Mouse (Mus musculus): Measurements from ENCODE around the gene Tyrobp. TPM values are rescaled to one million over a fixed set of nuclear protein-coding genes. Genes with fewer than 3 reads are reported as not detected.

The Tyrobp gene
- polyA plus RNA-seq, 1 experiment from 2014 or later: 53.5 TPM

Other genes starting within 250 kb of the Tyrobp start
- 13.7 and 14.8 TPM in 2 replicates for gene Zfp146, start 244.0 kb upstream of the Tyrobp start, polyA plus RNA-seq (2015; fragmentation: Nextera tagmentation; extraction: Ambion mirVana)
- 17.1 and 20.2 TPM in 2 replicates for gene Cox7a1, start 229.6 kb upstream of the Tyrobp start, polyA plus RNA-seq (2015; fragmentation: Nextera tagmentation; extraction: Ambion mirVana)
- gene Capns1, start 214.9 kb upstream of the Tyrobp start, polyA plus RNA-seq (2015; fragmentation: Nextera tagmentation; extraction: Ambion mirVana): 91.2 and 99.5 TPM in 2 replicates
- 146 and 152 TPM in 2 replicates for gene Polr2i, start 181.8 kb upstream of the Tyrobp start, polyA plus RNA-seq (2015; fragmentation: Nextera tagmentation; extraction: Ambion mirVana)
- gene Tbcb, start 181.5 kb upstream of the Tyrobp start, polyA plus RNA-seq (2015; fragmentation: Nextera tagmentation; extraction: Ambion mirVana): 156 and 161 TPM in 2 replicates
- 0.30 TPM in 1 of 2 replicates, not detected in the other for gene Ovol3, start 178.0 kb upstream of the Tyrobp start, polyA plus RNA-seq (2015; fragmentation: Nextera tagmentation; extraction: Ambion mirVana)
- gene Thap8, start 133.7 kb upstream of the Tyrobp start, polyA plus RNA-seq (2015; fragmentation: Nextera tagmentation; extraction: Ambion mirVana): 0.48 and 0.83 TPM in 2 replicates
- 11.8 and 12.2 TPM in 2 replicates for gene Wdr62, start 133.3 kb upstream of the Tyrobp start, polyA plus RNA-seq (2015; fragmentation: Nextera tagmentation; extraction: Ambion mirVana)
- gene Clip3, start 122.0 kb upstream of the Tyrobp start, polyA plus RNA-seq (2015; fragmentation: Nextera tagmentation; extraction: Ambion mirVana): 15.9 and 20.7 TPM in 2 replicates
- 82.1 and 84.4 TPM in 2 replicates for gene Alkbh6, start 105.0 kb upstream of the Tyrobp start, polyA plus RNA-seq (2015; fragmentation: Nextera tagmentation; extraction: Ambion mirVana)
- gene Syne4, start 99.0 kb upstream of the Tyrobp start, polyA plus RNA-seq (2015; fragmentation: Nextera tagmentation; extraction: Ambion mirVana): 32.5 and 33.6 TPM in 2 replicates
- gene E130208F15Rik, start 92.0 kb upstream of the Tyrobp start, polyA plus RNA-seq (2015; fragmentation: Nextera tagmentation; extraction: Ambion mirVana): 0.38 TPM in 1 of 2 replicates, not detected in the other
- gene Sdhaf1, start 89.9 kb upstream of the Tyrobp start, polyA plus RNA-seq (2015; fragmentation: Nextera tagmentation; extraction: Ambion mirVana): 14.5 and 15.8 TPM in 2 replicates
- 3.5 and 3.9 TPM in 2 replicates for gene Lrfn3, start 51.0 kb upstream of the Tyrobp start, polyA plus RNA-seq (2015; fragmentation: Nextera tagmentation; extraction: Ambion mirVana)
- gene Hcst, start 6.1 kb downstream of the Tyrobp start, polyA plus RNA-seq (2015; fragmentation: Nextera tagmentation; extraction: Ambion mirVana): 2.0 and 2.6 TPM in 2 replicates
- 1.9 and 2.0 TPM in 2 replicates for gene Nfkbid, start 8.0 kb downstream of the Tyrobp start, polyA plus RNA-seq (2015; fragmentation: Nextera tagmentation; extraction: Ambion mirVana)
- gene Aplp1, start 31.8 kb downstream of the Tyrobp start, polyA plus RNA-seq (2015; fragmentation: Nextera tagmentation; extraction: Ambion mirVana): 20.4 and 22.3 TPM in 2 replicates
- not detected in 2 replicates for gene Kirrel2, start 43.9 kb downstream of the Tyrobp start, polyA plus RNA-seq (2015; fragmentation: Nextera tagmentation; extraction: Ambion mirVana)
- gene Nphs1, start 44.6 kb downstream of the Tyrobp start, polyA plus RNA-seq (2015; fragmentation: Nextera tagmentation; extraction: Ambion mirVana): not detected in 2 replicates
- 0.41 and 2.4 TPM in 2 replicates for gene Prodh2, start 79.9 kb downstream of the Tyrobp start, polyA plus RNA-seq (2015; fragmentation: Nextera tagmentation; extraction: Ambion mirVana)
- gene Arhgap33, start 121.3 kb downstream of the Tyrobp start, polyA plus RNA-seq (2015; fragmentation: Nextera tagmentation; extraction: Ambion mirVana): 7.6 and 7.8 TPM in 2 replicates
- gene Hspb6, start 138.4 kb downstream of the Tyrobp start, polyA plus RNA-seq (2015; fragmentation: Nextera tagmentation; extraction: Ambion mirVana): 32.0 and 34.0 TPM in 2 replicates
- 12.9 and 14.9 TPM in 2 replicates for gene Proser3, start 138.5 kb downstream of the Tyrobp start, polyA plus RNA-seq (2015; fragmentation: Nextera tagmentation; extraction: Ambion mirVana)
- gene Lin37, start 146.1 kb downstream of the Tyrobp start, polyA plus RNA-seq (2015; fragmentation: Nextera tagmentation; extraction: Ambion mirVana): 38.1 and 46.1 TPM in 2 replicates
- 95.5 and 96.3 TPM in 2 replicates for gene U2af1l4, start 149.5 kb downstream of the Tyrobp start, polyA plus RNA-seq (2015; fragmentation: Nextera tagmentation; extraction: Ambion mirVana)
- gene Gm49396, start 149.6 kb downstream of the Tyrobp start, polyA plus RNA-seq (2015; fragmentation: Nextera tagmentation; extraction: Ambion mirVana): 14.3 and 18.2 TPM in 2 replicates
- gene Psenen, start 149.9 kb downstream of the Tyrobp start, polyA plus RNA-seq (2015; fragmentation: Nextera tagmentation; extraction: Ambion mirVana): 144 and 146 TPM in 2 replicates
- 4.2 and 6.4 TPM in 2 replicates for gene Igflr1, start 151.7 kb downstream of the Tyrobp start, polyA plus RNA-seq (2015; fragmentation: Nextera tagmentation; extraction: Ambion mirVana)
- 8.7 and 10.0 TPM in 2 replicates for gene Kmt2b, start 175.0 kb downstream of the Tyrobp start, polyA plus RNA-seq (2015; fragmentation: Nextera tagmentation; extraction: Ambion mirVana)
- gene Zbtb32, start 185.1 kb downstream of the Tyrobp start, polyA plus RNA-seq (2015; fragmentation: Nextera tagmentation; extraction: Ambion mirVana): 4.5 and 4.6 TPM in 2 replicates
- gene Upk1a, start 199.1 kb downstream of the Tyrobp start, polyA plus RNA-seq (2015; fragmentation: Nextera tagmentation; extraction: Ambion mirVana): 1.8 and 1.9 TPM in 2 replicates
- 902 and 945 TPM in 2 replicates for gene Cox6b1, start 212.4 kb downstream of the Tyrobp start, polyA plus RNA-seq (2015; fragmentation: Nextera tagmentation; extraction: Ambion mirVana)
- not detected in 2 replicates for gene Etv2, start 222.1 kb downstream of the Tyrobp start, polyA plus RNA-seq (2015; fragmentation: Nextera tagmentation; extraction: Ambion mirVana)
- 106 and 110 TPM in 2 replicates for gene Rbm42, start 236.6 kb downstream of the Tyrobp start, polyA plus RNA-seq (2015; fragmentation: Nextera tagmentation; extraction: Ambion mirVana)

Data from lung, embryonic 16.5 days (tissue).